Mouse (Mus musculus) cerebellum, adult 9-10 months (tissue): ENCODE measurements around the gene Gpr84.
A peak's percentile ranks its signal among the peaks of the same experiment; 100 is the strongest.
"Not testable (repeated sequence)": the region's sequence is repeated elsewhere in the genome, so short reads cannot be mapped to it uniquely, and the experiment has no call there.

Experiments
- DNase-seq: peaks from one replicate; pipeline ENCODE4 v3.0.0; 2022

Gene Gpr84

GRCm38 (mm10) chr15:103281465-103282205, 28.8 kb downstream of the Gpr84 start:
- DNase-seq = no peak

GRCm38 (mm10) chr15:103280817-103281464, 29.5 kb downstream of the Gpr84 start:
- no peak for DNase-seq

GRCm38 (mm10) chr15:103279750-103280149, 30.7 kb downstream of the Gpr84 start:
- no peak for DNase-seq

- no peak for DNase-seq
Observed at GRCm38 (mm10) chr15:103277949-103278348, 32.5 kb downstream of the Gpr84 start.

GRCm38 (mm10) chr15:103275943-103276342, 34.5 kb downstream of the Gpr84 start:
- DNase-seq = not testable (repeated sequence)

- peak; percentile 99 for DNase-seq
Observed at GRCm38 (mm10) chr15:103272419-103273279, 37.8 kb downstream of the Gpr84 start, which contains the start of gene Copz1. TSS of gene Copz1 (plus strand) at chr15:103272714.

- no peak for DNase-seq
Observed at GRCm38 (mm10) chr15:103268903-103269302, 41.5 kb downstream of the Gpr84 start.

GRCm38 (mm10) chr15:103264794-103265193, 45.6 kb downstream of the Gpr84 start:
- DNase-seq = no peak

GRCm38 (mm10) chr15:103259989-103260388, 50.4 kb downstream of the Gpr84 start:
- DNase-seq = no peak

- DNase-seq = no peak
Observed at GRCm38 (mm10) chr15:103259162-103259561, 51.2 kb downstream of the Gpr84 start.
